Mouse (Mus musculus) CD4-positive, CD25-positive, alpha-beta regulatory T cell, adult 2 months (primary cell): Measurements from ENCODE around the gene Gm5294.

ENCODE experiments used
- DNase-seq: peaks from one replicate; pipeline ENCODE4 v3.0.0-alpha.2; 2012; ENCODE audit warnings: low read depth, low spot score

Gene Gm5294

GRCm38 (mm10) chr5:138849682-138850461 lies 30.0 kb downstream of the Gm5294 start:
- no peak for DNase-seq

- DNase-seq = no peak
These were observed 30.6 kb downstream of the Gm5294 start for GRCm38 (mm10) chr5:138850462-138850844.

- DNase-seq = no peak
These were observed 31.5 kb downstream of the Gm5294 start for GRCm38 (mm10) chr5:138851296-138851780.

- DNase-seq = no peak
These were observed 32.3 kb downstream of the Gm5294 start for GRCm38 (mm10) chr5:138852151-138852550.

- DNase-seq = no peak
These were observed 33.5 kb downstream of the Gm5294 start for GRCm38 (mm10) chr5:138853349-138853748.

- DNase-seq = peak; percentile 50
These were observed 37.2 kb downstream of the Gm5294 start for GRCm38 (mm10) chr5:138857010-138857617.

- DNase-seq = no peak
These were observed 38.0 kb downstream of the Gm5294 start for GRCm38 (mm10) chr5:138857811-138858251.

- no peak for DNase-seq
These were observed 43.8 kb downstream of the Gm5294 start for GRCm38 (mm10) chr5:138863681-138864146.

- no peak for DNase-seq
These were observed 44.3 kb downstream of the Gm5294 start for GRCm38 (mm10) chr5:138864166-138864565.

GRCm38 (mm10) chr5:138864880-138865279 lies 45.0 kb downstream of the Gm5294 start:
- no peak for DNase-seq

- no peak for DNase-seq
These were observed 45.8 kb downstream of the Gm5294 start for GRCm38 (mm10) chr5:138865637-138866036.
